Mouse (Mus musculus): ENCODE results near the gene Flt4. TPM values are rescaled to one million over a fixed set of nuclear protein-coding genes. Genes with fewer than 3 reads are reported as not detected.

The Flt4 gene
- 0.02 TPM for polyA plus RNA-seq (2017; shearing (Covaris generic))

GRCm38 (mm10) chr11:49608938-49609867, at the start of gene Flt4:
TSS of gene Flt4 (plus strand) at chr11:49609263.

GRCm38 (mm10) chr11:49663310-49663709, 54.2 kb downstream of the Flt4 start, which contains the start of gene Scgb3a1:
TSS of gene Scgb3a1 (plus strand) at chr11:49663610.

Other genes starting within 250 kb of the Flt4 start
- gene Olfr1389, start 186.2 kb upstream of the Flt4 start, polyA plus RNA-seq (2017; shearing (Covaris generic)) = not detected
- gene Olfr1388, start 172.6 kb upstream of the Flt4 start, polyA plus RNA-seq (2017; shearing (Covaris generic)) = 0.06 TPM
- not detected for gene Olfr1387, start 153.9 kb upstream of the Flt4 start, polyA plus RNA-seq (2017; shearing (Covaris generic))
- gene Olfr1386, start 144.2 kb upstream of the Flt4 start, polyA plus RNA-seq (2017; shearing (Covaris generic)) = not detected
- 0.05 TPM for gene Olfr1385, start 120.2 kb upstream of the Flt4 start, polyA plus RNA-seq (2017; shearing (Covaris generic))
- gene Olfr1384, start 102.5 kb upstream of the Flt4 start, polyA plus RNA-seq (2017; shearing (Covaris generic)) = not detected
- gene Olfr1383, start 89.6 kb upstream of the Flt4 start, polyA plus RNA-seq (2017; shearing (Covaris generic)) = not detected
- gene Olfr1382, start 81.0 kb upstream of the Flt4 start, polyA plus RNA-seq (2017; shearing (Covaris generic)) = not detected
- not detected for gene Olfr1381, start 65.8 kb upstream of the Flt4 start, polyA plus RNA-seq (2017; shearing (Covaris generic))
- gene Olfr1380, start 52.4 kb upstream of the Flt4 start, polyA plus RNA-seq (2017; shearing (Covaris generic)) = not detected
- gene Scgb3a1, start 54.3 kb downstream of the Flt4 start, polyA plus RNA-seq (2017; shearing (Covaris generic)) = 0.77 TPM
- 90.1 TPM for gene Cnot6, start 103.5 kb downstream of the Flt4 start, polyA plus RNA-seq (2017; shearing (Covaris generic))
- 2.1 TPM for gene Gfpt2, start 184.9 kb downstream of the Flt4 start, polyA plus RNA-seq (2017; shearing (Covaris generic))
- gene Mapk9, start 237.5 kb downstream of the Flt4 start, polyA plus RNA-seq (2017; shearing (Covaris generic)) = 84.9 TPM

Data from CD4-positive, CD25-positive, alpha-beta regulatory T cell (primary cell).